Mouse (Mus musculus) megakaryocyte, embryonic 14.5 days (primary cell): ENCODE data around the gene Abhd18.

Experiments
- FLI1 ChIP-seq: IDR thresholded peaks from 2 replicates; pipeline ENCODE4 v1.6.1; 2012; ENCODE audit warnings: low read length, inconsistent platforms, mixed read lengths
- GATA1 ChIP-seq: IDR thresholded peaks from 3 replicates; pipeline ENCODE4 v1.6.1; 2012; ENCODE audit warnings: mixed read lengths, low read length, inconsistent platforms, borderline replicate concordance

GRCm38 (mm10) chr3:40952606-40953005, 105.8 kb downstream of the Abhd18 start:
- TF ChIP-seq FLI1 (no peak), GATA1 (no peak)
